Mouse (Mus musculus) heart, postnatal 0 days (tissue): ENCODE results near the gene H2-M10.4. TPM values are rescaled to one million over a fixed set of nuclear protein-coding genes. Genes with fewer than 3 reads are reported as not detected.

Source experiments
- ATAC-seq: fragments of 200-750 bp; cut with Nextera tagmentation; 2 replicates; pipeline ENCODE4 v1.8.0; 2017; ENCODE audit warnings: low read depth, moderate number of reproducible peaks, moderate library complexity; ENCODE audit not compliant: insufficient read depth
- DNase-seq: peaks from one replicate; pipeline ENCODE4 v3.0.0-alpha.2; 2016; ENCODE audit warnings: low spot score
- H3K27ac ChIP-seq: fragments of 300-500 bp; sonication (generic); 2 replicates; pipeline ENCODE4 v1.5.1; 2014; ENCODE audit warnings: low read depth, mild to moderate bottlenecking
- H3K27me3 ChIP-seq: fragments of 300-500 bp; sonication (generic); 2 replicates; pipeline ENCODE4 v1.6.1; 2014; ENCODE audit warnings: low read length, mixed read lengths; ENCODE audit not compliant: control insufficient read depth, insufficient read depth
- H3K36me3 ChIP-seq: fragments of 300-500 bp; sonication (generic); replicated peaks from 2 replicates; pipeline ENCODE4 v1.6.1; 2014; ENCODE audit warnings: low read length, mixed read lengths; ENCODE audit not compliant: control insufficient read depth, insufficient read depth
- H3K4me1 ChIP-seq: fragments of 300-500 bp; sonication (generic); 2 replicates; pipeline ENCODE4 v1.6.1; 2014; ENCODE audit warnings: antibody characterized with exemption; ENCODE audit not compliant: control insufficient read depth, insufficient read depth
- H3K4me2 ChIP-seq: fragments of 300-500 bp; sonication (generic); 2 replicates; pipeline ENCODE4 v1.6.1; 2014; ENCODE audit warnings: low read depth, mild to moderate bottlenecking, low read length, moderate library complexity
- H3K4me3 ChIP-seq: fragments of 300-500 bp; sonication (generic); 2 replicates; pipeline ENCODE4 v1.5.1; 2014; ENCODE audit warnings: low read depth, low read length
- H3K9ac ChIP-seq: fragments of 300-500 bp; sonication (generic); replicated peaks from 2 replicates; pipeline ENCODE4 v1.6.1; 2014; ENCODE audit warnings: low read depth, low read length, mixed read lengths
- H3K9me3 ChIP-seq: fragments of 300-500 bp; sonication (generic); replicated peaks from 2 replicates; pipeline ENCODE4 v1.6.1; 2016; ENCODE audit warnings: low read length; ENCODE audit not compliant: control insufficient read depth
- CTCF ChIP-seq: IDR thresholded peaks from 2 replicates; pipeline ENCODE4 v1.5.1; 2016; ENCODE audit warnings: antibody characterized with exemption, control low read depth, low read depth
- EP300 ChIP-seq: IDR thresholded peaks from 2 replicates; pipeline ENCODE4 v1.6.1; 2016; ENCODE audit warnings: antibody characterized with exemption, low read depth
- WGBS: fragments of 180-500 bp; shearing (Covaris S2); extraction: QIAGEN DNeasy Blood & Tissue Kit; methylation state at CpG from one replicate; pipeline ENCODE4 v1.1.7; 2014; 5-methylcytosine and 5-hydroxymethylcytosine counted together
- polyA plus RNA-seq: library from polyadenylated mRNA; unstranded; fragments of >200 nt; fragmentation: Nextera tagmentation; extraction: Ambion mirVana; gene quantifications from 2 replicates; pipeline ENCODE4 v1.2.1, GENCODE M21; 2015
- total RNA-seq: library from RNA; depleted of rRNA; stranded (reverse); fragments of >200 nt; gene quantifications from 2 replicates; pipeline ENCODE4 v1.2.3, GENCODE M21; 2014; ENCODE audit warnings: low replicate concordance; rRNA removed

H2-M10.4 gene
- total and polyA plus RNA-seq, 2 experiments from 2014 or later = not detected

DNA sequence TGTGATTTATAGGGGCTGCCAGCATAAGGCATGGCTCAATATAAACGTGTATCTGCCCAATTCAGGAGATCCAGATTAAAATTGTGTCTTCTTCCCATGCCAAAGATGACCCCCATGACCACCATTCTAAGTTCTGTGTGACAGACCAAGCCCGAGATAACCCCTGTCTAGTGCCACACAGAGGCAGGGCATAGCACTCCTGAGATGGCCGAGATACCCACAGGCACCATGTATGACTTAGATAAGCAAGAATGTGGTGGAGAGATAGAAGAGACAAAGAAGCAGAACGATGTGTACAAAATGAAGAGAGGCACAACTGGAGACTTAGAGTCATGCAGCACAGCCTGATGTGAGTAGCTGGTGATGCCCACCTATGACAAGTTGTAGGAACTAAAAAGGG lies 5.9 kb downstream of the H2-M10.4 start:
- 54% methylated on average over 4 of the region's 4 CpGs for WGBS
- no peak for ATAC-seq
- no peak overlapping the region for H3K9ac ChIP-seq
- TF ChIP-seq EP300 = no peak
- TF ChIP-seq CTCF = no peak
- H3K4me3 ChIP-seq = no peak overlapping the region
- H3K27ac ChIP-seq = no peak overlapping the region
- H3K36me3 ChIP-seq = no peaks in the 10 kb centered on the region
- no peaks in the 10 kb centered on the region for H3K4me1 ChIP-seq
- no peaks in the 10 kb centered on the region for H3K27me3 ChIP-seq
- H3K4me2 ChIP-seq = no peak overlapping the region
- H3K9me3 ChIP-seq = no peaks in the 10 kb centered on the region
- no peak for DNase-seq

- Histone ChIP-seq H3K27ac (no peak overlapping the region), H3K9me3 (no peaks in the 10 kb centered on the region), H3K4me3 (no peak overlapping the region), H3K4me2 (no peak overlapping the region), H3K9ac (no peak overlapping the region), H3K4me1 (no peaks in the 10 kb centered on the region), H3K36me3 (no peaks in the 10 kb centered on the region), H3K27me3 (no peaks in the 10 kb centered on the region)
- no peak for ATAC-seq
- DNase-seq = no peak
- no peak for TF ChIP-seq CTCF
- TF ChIP-seq EP300 = no peak
- WGBS = 59% methylated on average over 2 of the region's 2 CpGs
These were observed 30.7 kb downstream of the H2-M10.4 start for GRCm38 (mm10) chr17:36431411-36431810.

DNA sequence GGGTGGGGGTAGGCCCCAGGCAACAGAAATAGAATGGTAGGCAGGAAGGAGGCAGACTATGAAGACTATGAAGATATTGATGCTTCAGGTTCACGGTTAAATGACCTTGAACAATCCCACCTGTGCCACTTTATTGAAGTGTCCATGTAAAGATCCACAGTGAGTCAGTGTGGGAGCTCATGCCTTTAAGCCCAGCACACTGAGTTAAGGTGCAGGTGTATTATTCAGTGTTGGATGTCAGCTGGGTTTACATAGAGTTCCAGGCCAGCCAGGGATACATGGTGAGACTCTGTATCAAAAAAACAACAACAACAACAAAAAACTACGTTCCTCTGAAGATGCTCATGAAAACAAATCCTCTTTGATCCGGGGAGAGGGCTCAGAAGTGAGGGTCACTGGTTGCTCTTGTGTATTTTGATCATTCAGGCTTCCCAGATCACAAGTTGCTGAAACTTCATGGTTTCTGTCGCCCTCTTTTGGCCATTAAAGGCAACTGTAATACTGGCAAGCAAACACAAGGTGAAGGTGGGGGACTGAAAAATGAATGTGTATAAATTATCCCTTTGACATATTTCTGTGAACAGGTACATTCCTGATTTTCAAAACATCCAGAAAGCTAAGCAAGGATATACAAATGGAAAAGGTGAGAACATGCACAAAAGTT lies 43.9 kb downstream of the H2-M10.4 start:
- no peak overlapping the region for H3K27ac ChIP-seq
- no peaks in the 10 kb centered on the region for H3K36me3 ChIP-seq
- 20% methylated on average over 4 of the region's 4 CpGs for WGBS
- H3K9ac ChIP-seq = no peak overlapping the region
- no peaks in the 10 kb centered on the region for H3K4me1 ChIP-seq
- H3K4me2 ChIP-seq = no peak overlapping the region
- DNase-seq (peak; percentile 50), ATAC-seq (no peak)
- no peak for TF ChIP-seq EP300
- peak; percentile 82 for TF ChIP-seq CTCF
- no peaks in the 10 kb centered on the region for H3K9me3 ChIP-seq
- no peaks in the 10 kb centered on the region for H3K27me3 ChIP-seq
- no peak overlapping the region for H3K4me3 ChIP-seq

DNA sequence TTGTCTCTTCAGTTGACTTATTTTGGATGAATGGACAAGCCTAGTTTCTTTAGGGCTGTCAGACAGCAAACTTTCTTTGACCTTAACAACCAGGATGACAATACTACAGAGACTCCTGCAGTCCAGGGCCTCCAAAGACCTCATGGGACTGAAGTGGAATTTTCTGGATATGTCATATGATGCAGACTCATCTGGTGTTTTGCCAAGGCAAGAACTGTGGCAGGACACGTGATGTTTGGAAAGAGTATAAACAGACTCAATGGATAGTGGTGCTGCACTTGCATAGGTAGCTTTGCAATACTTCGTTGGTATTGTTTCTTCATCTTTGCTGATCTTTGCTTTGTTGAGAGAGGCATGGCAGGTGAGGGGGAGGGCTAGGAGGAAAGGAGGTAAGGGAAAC lies 44.7 kb downstream of the H2-M10.4 start:
- 34% methylated on average over 2 of the region's 2 CpGs for WGBS

GRCm38 (mm10) chr17:36415407-36415806 lies 46.7 kb downstream of the H2-M10.4 start:
- H3K9me3 ChIP-seq = no peaks in the 10 kb centered on the region
- no peaks in the 10 kb centered on the region for H3K27me3 ChIP-seq
- H3K9ac ChIP-seq = no peak overlapping the region
- ATAC-seq (no peak), DNase-seq (no peak)
- H3K27ac ChIP-seq = no peak overlapping the region
- H3K4me2 ChIP-seq = no peak overlapping the region
- WGBS = 27% methylated on average over 1 of the region's 1 CpGs
- H3K4me3 ChIP-seq = no peak overlapping the region
- no peak for TF ChIP-seq CTCF
- no peak for TF ChIP-seq EP300
- no peaks in the 10 kb centered on the region for H3K4me1 ChIP-seq
- no peaks in the 10 kb centered on the region for H3K36me3 ChIP-seq

More for the DNA sequence above, 44.7 kb downstream of the H2-M10.4 start:
- no peaks in the 10 kb centered on the region for H3K27me3 ChIP-seq
- no peaks in the 10 kb centered on the region for H3K4me1 ChIP-seq
- no peak overlapping the region for H3K4me3 ChIP-seq
- no peak overlapping the region for H3K27ac ChIP-seq
- H3K9me3 ChIP-seq = no peaks in the 10 kb centered on the region
- H3K36me3 ChIP-seq = no peaks in the 10 kb centered on the region
- DNase-seq (no peak), ATAC-seq (no peak)
- no peak overlapping the region for H3K9ac ChIP-seq
- H3K4me2 ChIP-seq = no peak overlapping the region
- TF ChIP-seq EP300 (no peak), CTCF (no peak)

DNA sequence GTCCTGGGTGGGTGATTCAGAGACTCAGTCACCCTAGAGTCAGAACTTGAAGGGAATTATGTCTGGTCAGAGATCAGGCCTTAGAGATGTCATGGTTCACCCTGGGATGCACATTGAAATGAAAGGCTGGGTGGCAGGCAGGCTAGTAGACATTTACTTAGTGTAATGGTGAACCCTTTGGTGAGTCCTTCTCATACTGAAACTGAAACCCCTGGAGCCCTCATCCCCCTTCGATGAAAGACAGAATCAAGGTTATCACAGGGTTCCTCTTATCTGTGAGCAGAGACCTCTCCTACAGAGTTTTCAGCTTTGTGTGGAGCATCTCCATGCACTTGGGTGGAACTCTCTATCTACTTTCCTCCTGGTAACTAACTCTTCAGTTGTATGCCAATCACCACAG lies 47.8 kb downstream of the H2-M10.4 start:
- 50% methylated on average over 1 of the region's 1 CpGs for WGBS
- H3K9ac ChIP-seq = no peak overlapping the region
- H3K4me3 ChIP-seq = no peak overlapping the region
- H3K9me3 ChIP-seq = no peaks in the 10 kb centered on the region
- H3K27me3 ChIP-seq = no peaks in the 10 kb centered on the region
- DNase-seq (no peak), ATAC-seq (no peak)
- no peaks in the 10 kb centered on the region for H3K36me3 ChIP-seq
- no peaks in the 10 kb centered on the region for H3K4me1 ChIP-seq
- TF ChIP-seq CTCF (no peak), EP300 (no peak)
- H3K4me2 ChIP-seq = no peak overlapping the region
- H3K27ac ChIP-seq = no peak overlapping the region

Other genes with a start within 250 kb of the H2-M10.4 start
- gene Rpp21, start 204.3 kb downstream of the H2-M10.4 start, total RNA-seq = 5.5 and 28.3 TPM in 2 replicates
- gene Rpp21, start 204.3 kb downstream of the H2-M10.4 start, polyA plus RNA-seq = 89.0 and 97.8 TPM in 2 replicates
- 7.4 and 14.3 TPM in 2 replicates for gene Trim39, start 190.1 kb downstream of the H2-M10.4 start, total RNA-seq
- gene Trim39, start 190.1 kb downstream of the H2-M10.4 start, polyA plus RNA-seq = 4.8 and 5.1 TPM in 2 replicates
- gene H2-M10.2, start 175.8 kb downstream of the H2-M10.4 start, total RNA-seq = not detected in 2 replicates
- not detected in 2 replicates for gene H2-M10.2, start 175.8 kb downstream of the H2-M10.4 start, polyA plus RNA-seq
- gene H2-M10.1, start 136.2 kb downstream of the H2-M10.4 start, total RNA-seq = not detected in 2 replicates
- not detected in 2 replicates for gene H2-M10.1, start 136.2 kb downstream of the H2-M10.4 start, polyA plus RNA-seq
- not detected in 2 replicates for gene H2-M10.3, start 93.9 kb downstream of the H2-M10.4 start, total RNA-seq
- not detected in 2 replicates for gene H2-M10.3, start 93.9 kb downstream of the H2-M10.4 start, polyA plus RNA-seq
- gene H2-M11, start 84.7 kb upstream of the H2-M10.4 start, total RNA-seq = not detected in 2 replicates
- gene H2-M11, start 84.7 kb upstream of the H2-M10.4 start, polyA plus RNA-seq = not detected in 2 replicates
- not detected in 2 replicates for gene H2-M9, start 180.3 kb upstream of the H2-M10.4 start, total RNA-seq
- not detected in 2 replicates for gene H2-M9, start 180.3 kb upstream of the H2-M10.4 start, polyA plus RNA-seq
- not detected in 2 replicates for gene H2-M1, start 209.9 kb upstream of the H2-M10.4 start, total RNA-seq
- gene H2-M1, start 209.9 kb upstream of the H2-M10.4 start, polyA plus RNA-seq = not detected in 2 replicates